Mouse (Mus musculus) limb, embryonic 13.5 days (tissue): ENCODE measurements around the gene Rp9. TPM values are rescaled to one million over a fixed set of nuclear protein-coding genes. Genes with fewer than 3 reads are reported as not detected.

Experiments used
- ATAC-seq: fragments of 200-750 bp; cut with Nextera tagmentation; 2 replicates; pipeline ENCODE4 v1.8.0; 2017; ENCODE audit warnings: low read depth, moderate number of reproducible peaks, moderate TSS enrichment; ENCODE audit not compliant: low FRiP score
- H3K27ac ChIP-seq: fragments of 300-500 bp; sonication (generic); 2 replicates; pipeline ENCODE4 v1.5.1; 2015; ENCODE audit warnings: inconsistent platforms, mild to moderate bottlenecking, moderate library complexity
- H3K27me3 ChIP-seq: fragments of 300-500 bp; sonication (generic); 2 replicates; pipeline ENCODE4 v1.6.1; 2015; ENCODE audit warnings: mild to moderate bottlenecking, inconsistent platforms
- H3K36me3 ChIP-seq: fragments of 300-500 bp; sonication (generic); 2 replicates; pipeline ENCODE4 v1.6.1; 2015; ENCODE audit warnings: inconsistent platforms, mild to moderate bottlenecking, moderate library complexity
- H3K4me1 ChIP-seq: fragments of 300-500 bp; sonication (generic); 2 replicates; pipeline ENCODE4 v1.6.1; 2015; ENCODE audit warnings: inconsistent platforms
- H3K4me2 ChIP-seq: fragments of 300-500 bp; sonication (generic); replicated peaks from 2 replicates; pipeline ENCODE4 v1.6.1; 2015; ENCODE audit warnings: inconsistent platforms, mild to moderate bottlenecking, moderate library complexity
- H3K4me3 ChIP-seq: fragments of 300-500 bp; sonication (generic); 2 replicates; pipeline ENCODE4 v1.5.1; 2015; ENCODE audit warnings: moderate library complexity, mild to moderate bottlenecking, inconsistent platforms
- H3K9ac ChIP-seq: fragments of 300-500 bp; sonication (generic); 2 replicates; pipeline ENCODE4 v1.6.1; 2015; ENCODE audit warnings: mild to moderate bottlenecking, inconsistent platforms
- H3K9me3 ChIP-seq: fragments of 300-500 bp; sonication (generic); 2 replicates; pipeline ENCODE4 v1.6.1; 2016; ENCODE audit warnings: inconsistent platforms
- WGBS: fragments of 180-500 bp; shearing (Covaris S2); methylation state at CpG from one replicate; pipeline ENCODE4 v1.1.7; 2015; 5-methylcytosine and 5-hydroxymethylcytosine counted together
- polyA plus RNA-seq: library from polyadenylated mRNA; unstranded; fragments of >200 nt; fragmentation: Nextera tagmentation; extraction: Ambion mirVana; gene quantifications from 2 replicates; pipeline ENCODE4 v1.2.1, GENCODE M21; 2015

The Rp9 gene
- polyA plus RNA-seq, 1 experiment from 2014 or later: 74.1 TPM

DNA sequence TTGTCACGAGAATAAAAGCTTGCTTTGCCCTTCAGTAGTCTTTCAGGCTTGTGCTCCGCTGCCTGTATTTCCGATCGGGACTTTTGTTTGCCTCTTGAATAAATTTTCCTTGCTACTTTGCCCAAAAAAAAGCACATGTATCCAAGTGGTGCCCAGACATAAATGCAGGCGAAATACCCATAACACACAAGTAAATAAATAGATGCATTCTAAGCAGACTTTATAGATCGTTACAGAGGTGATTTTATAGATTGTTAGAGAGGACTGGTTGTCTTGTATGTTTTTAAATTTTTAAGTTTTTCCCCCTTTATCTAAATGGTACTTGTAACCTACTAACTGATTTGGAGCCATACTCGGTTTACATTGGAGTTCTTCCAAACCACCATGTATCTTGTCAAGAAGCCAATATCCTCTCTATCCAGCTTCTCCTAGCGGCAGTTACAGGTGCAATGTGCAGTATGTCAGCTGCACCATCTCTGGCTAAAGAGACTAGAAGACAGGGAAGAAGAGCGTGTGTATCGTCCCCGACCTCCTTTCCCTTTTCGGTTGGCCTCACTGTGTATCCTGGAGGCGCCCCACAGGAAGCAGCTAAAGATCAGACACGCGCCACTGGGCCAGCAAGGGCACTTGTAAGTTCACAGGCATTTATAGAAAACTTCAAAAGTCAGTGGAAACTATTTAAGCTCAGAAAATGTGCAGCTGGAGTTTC lies 39.9 kb downstream of the Rp9 start:
- Histone ChIP-seq H3K4me3 (peak overlapping the region; percentile 12; the same call in 1 of the 2 replicates), H3K4me2 (peak overlapping the region; percentile 42), H3K9me3 (no peaks in the 10 kb centered on the region), H3K9ac (no peak overlapping the region), H3K36me3 (no peaks in the 10 kb centered on the region; the same call in 1 of the 2 replicates), H3K27me3 (peaks cover 2% of the 10 kb centered on the region; the same call in 1 of the 2 replicates), H3K27ac (0 out of 2 replicates have a peak overlapping the region, but pooled peaks have one; percentile 44), H3K4me1 (peaks cover 35% of the 10 kb centered on the region)
- 44% methylated on average over 15 of the region's 15 CpGs for WGBS
- ATAC-seq: no peak; the same call in 1 of the 2 replicates

GRCm38 (mm10) chr9:22428666-22429410 lies 40.7 kb downstream of the Rp9 start:
- ATAC-seq: peak; percentile 55; the same call in 1 of the 2 replicates
- Histone ChIP-seq H3K36me3 (no peaks in the 10 kb centered on the region; the same call in 1 of the 2 replicates), H3K4me3 (no peak overlapping the region), H3K27me3 (peaks cover 2% of the 10 kb centered on the region; the same call in 1 of the 2 replicates), H3K4me2 (no peak overlapping the region), H3K27ac (no peak overlapping the region), H3K9me3 (no peaks in the 10 kb centered on the region), H3K9ac (no peak overlapping the region), H3K4me1 (peaks cover 35% of the 10 kb centered on the region)
- WGBS: 45% methylated on average over 14 of the region's 14 CpGs

DNA sequence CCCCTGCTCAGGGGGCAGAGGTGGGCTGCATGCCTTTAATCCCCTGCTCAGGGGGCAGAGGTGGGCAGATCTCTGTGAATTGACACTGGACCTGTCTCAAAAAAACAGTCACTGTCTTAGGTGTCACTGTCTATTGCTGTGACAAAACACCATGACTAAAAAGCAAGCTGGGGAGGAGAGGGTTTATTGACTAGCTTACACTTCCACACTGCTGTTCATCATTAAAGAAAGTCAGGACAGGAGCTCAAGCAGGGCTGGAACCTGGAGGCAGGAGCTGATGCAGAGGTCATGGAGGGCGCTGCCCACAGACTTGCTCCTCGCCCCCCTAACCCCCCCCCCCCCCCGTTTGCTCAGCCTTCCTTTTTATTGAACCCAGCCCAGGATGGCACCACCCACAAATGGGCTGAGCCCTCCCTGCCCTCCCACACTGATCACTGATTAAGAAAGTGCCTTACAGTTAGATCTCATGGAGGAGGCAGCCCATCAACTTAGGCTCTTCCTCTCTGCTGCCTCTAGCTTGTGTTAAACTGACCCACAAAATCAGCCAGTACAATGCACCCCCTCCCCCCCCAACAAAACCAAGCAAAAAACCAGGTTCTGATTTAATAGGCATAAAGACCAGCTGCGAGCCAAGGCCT lies 41.4 kb downstream of the Rp9 start:
- Histone ChIP-seq H3K4me2 (no peak overlapping the region), H3K4me1 (peaks cover 35% of the 10 kb centered on the region), H3K36me3 (no peaks in the 10 kb centered on the region; the same call in 1 of the 2 replicates), H3K9ac (no peak overlapping the region), H3K4me3 (no peak overlapping the region), H3K27ac (no peak overlapping the region), H3K9me3 (no peaks in the 10 kb centered on the region), H3K27me3 (peaks cover 2% of the 10 kb centered on the region; the same call in 1 of the 2 replicates)
- WGBS: 16% methylated on average over 4 of the region's 4 CpGs
- ATAC-seq: peak; percentile 49; the same call in 1 of the 2 replicates

- 93% methylated on average over 4 of the region's 4 CpGs for WGBS
- no peak for ATAC-seq
- H3K36me3 ChIP-seq: no peaks in the 10 kb centered on the region
- no peak overlapping the region for H3K9ac ChIP-seq
- H3K9me3 ChIP-seq: no peaks in the 10 kb centered on the region
- no peak overlapping the region for H3K4me2 ChIP-seq
- H3K4me3 ChIP-seq: no peak overlapping the region
- no peak overlapping the region for H3K27ac ChIP-seq
- H3K27me3 ChIP-seq: no peaks in the 10 kb centered on the region
- peaks cover 21% of the 10 kb centered on the region for H3K4me1 ChIP-seq
These were observed 44.8 kb downstream of the Rp9 start for GRCm38 (mm10) chr9:22424719-22425118.

DNA sequence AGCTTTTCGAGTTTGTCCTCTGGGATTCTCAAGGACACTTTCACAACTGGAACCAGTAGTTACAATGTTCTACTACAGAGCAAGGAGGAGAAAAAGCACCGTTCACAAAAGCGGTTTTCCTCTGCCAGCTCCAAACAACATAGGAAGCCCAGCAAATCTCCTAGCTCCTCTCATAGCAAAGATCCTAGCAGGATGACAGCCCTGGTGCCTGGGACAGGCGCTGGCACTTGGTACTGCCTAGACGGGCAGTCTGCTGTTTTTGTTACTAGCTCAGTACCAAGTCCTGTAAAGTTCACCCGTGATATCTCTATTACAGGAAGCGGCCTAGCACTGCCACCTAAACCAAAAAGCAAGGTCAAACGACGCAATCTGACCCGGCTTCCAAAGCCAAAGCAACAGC lies 45.3 kb downstream of the Rp9 start:
- Histone ChIP-seq H3K27me3 (no peaks in the 10 kb centered on the region), H3K4me1 (peaks cover 16% of the 10 kb centered on the region), H3K9ac (no peak overlapping the region), H3K4me3 (no peak overlapping the region), H3K4me2 (no peak overlapping the region), H3K9me3 (no peaks in the 10 kb centered on the region), H3K27ac (no peak overlapping the region), H3K36me3 (no peaks in the 10 kb centered on the region)
- WGBS: 72% methylated on average over 10 of the region's 10 CpGs
- ATAC-seq: no peak

DNA sequence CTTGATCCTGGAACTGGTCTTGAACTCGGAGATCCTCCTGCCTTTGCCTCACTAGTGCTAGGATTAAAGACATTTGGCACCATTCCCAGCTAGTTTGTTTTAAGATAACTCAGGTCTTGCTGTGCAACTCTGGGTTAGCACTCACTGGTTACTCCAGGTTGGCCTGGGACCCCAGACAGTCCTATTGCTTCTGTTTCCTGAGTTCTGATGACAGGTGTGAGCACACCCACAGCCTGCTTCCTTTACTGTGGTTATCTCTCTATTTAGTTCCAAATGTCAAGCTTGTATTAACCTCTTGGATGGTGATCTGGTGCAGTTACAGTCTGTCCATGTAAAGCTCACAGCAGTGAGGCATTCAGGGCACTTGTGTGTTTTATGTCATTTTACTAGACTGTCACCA lies 46.0 kb downstream of the Rp9 start:
- Histone ChIP-seq H3K27me3 (no peaks in the 10 kb centered on the region), H3K4me1 (peaks cover 9% of the 10 kb centered on the region), H3K4me3 (no peak overlapping the region), H3K4me2 (no peak overlapping the region), H3K9ac (no peak overlapping the region), H3K36me3 (no peaks in the 10 kb centered on the region), H3K27ac (no peak overlapping the region), H3K9me3 (no peaks in the 10 kb centered on the region)
- WGBS: 68% methylated on average over 1 of the region's 1 CpGs
- ATAC-seq: no peak

- Histone ChIP-seq H3K4me2 (no peak overlapping the region), H3K27me3 (no peaks in the 10 kb centered on the region), H3K9ac (no peak overlapping the region), H3K4me3 (no peak overlapping the region), H3K9me3 (no peaks in the 10 kb centered on the region), H3K36me3 (no peaks in the 10 kb centered on the region), H3K4me1 (no peaks in the 10 kb centered on the region), H3K27ac (no peak overlapping the region)
- ATAC-seq: no peak
- 42% methylated on average over 1 of the region's 1 CpGs for WGBS
These were observed 47.0 kb downstream of the Rp9 start for GRCm38 (mm10) chr9:22422559-22422958.

- H3K4me1 ChIP-seq: no peaks in the 10 kb centered on the region
- no peak overlapping the region for H3K27ac ChIP-seq
- H3K36me3 ChIP-seq: no peaks in the 10 kb centered on the region
- 53% methylated on average over 7 of the region's 7 CpGs for WGBS
- H3K4me3 ChIP-seq: no peak overlapping the region
- no peak overlapping the region for H3K4me2 ChIP-seq
- no peaks in the 10 kb centered on the region for H3K27me3 ChIP-seq
- no peaks in the 10 kb centered on the region for H3K9me3 ChIP-seq
- no peak overlapping the region for H3K9ac ChIP-seq
- no peak for ATAC-seq
These were observed 49.1 kb downstream of the Rp9 start for GRCm38 (mm10) chr9:22420491-22420890.

DNA sequence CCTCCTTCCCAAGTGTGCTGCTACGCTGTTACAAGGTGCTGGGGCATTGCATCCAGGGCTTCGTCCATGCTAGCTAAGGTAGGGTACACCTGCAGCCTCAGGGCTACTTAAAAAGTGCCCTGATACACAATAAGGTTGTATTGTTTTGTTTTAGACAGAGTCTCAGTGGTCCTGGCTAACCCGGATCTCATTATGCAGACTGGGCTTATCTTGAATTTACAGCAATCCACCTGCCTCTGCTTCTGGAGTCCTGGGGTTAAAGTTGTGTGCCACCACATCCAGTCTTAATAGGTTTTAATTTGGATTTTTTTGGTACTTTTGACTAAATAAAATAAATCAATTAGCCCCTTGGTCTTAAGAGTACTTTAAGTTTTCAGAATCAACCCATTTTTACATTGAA lies 49.7 kb downstream of the Rp9 start:
- no peak overlapping the region for H3K9ac ChIP-seq
- no peaks in the 10 kb centered on the region for H3K36me3 ChIP-seq
- no peaks in the 10 kb centered on the region for H3K27me3 ChIP-seq
- H3K27ac ChIP-seq: no peak overlapping the region
- H3K9me3 ChIP-seq: no peaks in the 10 kb centered on the region
- H3K4me1 ChIP-seq: no peaks in the 10 kb centered on the region
- H3K4me3 ChIP-seq: no peak overlapping the region
- WGBS: 83% methylated on average over 3 of the region's 3 CpGs
- H3K4me2 ChIP-seq: no peak overlapping the region
- ATAC-seq: no peak

- WGBS: 50% methylated on average over 6 of the region's 6 CpGs
- H3K9me3 ChIP-seq: no peaks in the 10 kb centered on the region
- no peaks in the 10 kb centered on the region for H3K27me3 ChIP-seq
These were observed 52.0 kb downstream of the Rp9 start for GRCm38 (mm10) chr9:22417547-22417946.

DNA sequence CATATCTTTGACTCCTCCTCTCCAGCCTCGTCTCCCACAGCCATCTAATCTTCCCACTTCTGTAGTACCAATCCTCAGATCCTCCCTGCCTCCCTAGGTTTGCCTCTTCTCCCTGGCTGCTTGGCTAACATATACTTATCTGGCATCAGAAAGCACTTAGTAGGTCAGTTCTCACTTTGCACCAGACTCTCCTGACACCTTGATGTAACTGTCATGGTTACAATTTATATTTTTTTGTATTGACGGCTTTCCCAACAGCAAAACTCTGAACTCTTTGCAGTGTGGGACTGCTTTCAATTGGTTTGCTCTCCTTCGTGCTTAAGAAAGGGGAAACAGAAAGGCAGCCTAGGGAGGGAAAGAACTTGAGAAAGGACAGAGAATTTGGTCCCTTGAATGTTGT lies 53.4 kb downstream of the Rp9 start:
- no peaks in the 10 kb centered on the region for H3K9me3 ChIP-seq
- 74% methylated on average over 3 of the region's 3 CpGs for WGBS

More at GRCm38 (mm10) chr9:22417547-22417946, 52.0 kb downstream of the Rp9 start:
- Histone ChIP-seq H3K27ac (no peak overlapping the region), H3K4me1 (no peaks in the 10 kb centered on the region), H3K9ac (no peak overlapping the region), H3K4me3 (no peak overlapping the region), H3K4me2 (no peak overlapping the region), H3K36me3 (no peaks in the 10 kb centered on the region)
- ATAC-seq: no peak

More for the DNA sequence above, 53.4 kb downstream of the Rp9 start:
- Histone ChIP-seq H3K4me2 (no peak overlapping the region), H3K27ac (no peak overlapping the region), H3K4me3 (no peak overlapping the region), H3K36me3 (no peaks in the 10 kb centered on the region), H3K4me1 (no peaks in the 10 kb centered on the region), H3K9ac (no peak overlapping the region), H3K27me3 (no peaks in the 10 kb centered on the region)
- ATAC-seq: no peak
